Mouse (Mus musculus) retina, embryonic 14.5 days (tissue): ENCODE measurements at regions not wholly inside any gene's neighbourhood (a gene's known extent, or its start where the extent isn't known, plus 50 kb on each side); places are given as distances from the start of the nearest gene placed in this dataset.
"Not testable (repeated sequence)": the region's sequence is repeated elsewhere in the genome, so short reads cannot be mapped to it uniquely, and the experiment has no call there.

Experiments
- DNase-seq: peaks from one replicate; pipeline ENCODE4 v3.0.0-alpha.2; 2015; ENCODE audit warnings: low spot score

DNA sequence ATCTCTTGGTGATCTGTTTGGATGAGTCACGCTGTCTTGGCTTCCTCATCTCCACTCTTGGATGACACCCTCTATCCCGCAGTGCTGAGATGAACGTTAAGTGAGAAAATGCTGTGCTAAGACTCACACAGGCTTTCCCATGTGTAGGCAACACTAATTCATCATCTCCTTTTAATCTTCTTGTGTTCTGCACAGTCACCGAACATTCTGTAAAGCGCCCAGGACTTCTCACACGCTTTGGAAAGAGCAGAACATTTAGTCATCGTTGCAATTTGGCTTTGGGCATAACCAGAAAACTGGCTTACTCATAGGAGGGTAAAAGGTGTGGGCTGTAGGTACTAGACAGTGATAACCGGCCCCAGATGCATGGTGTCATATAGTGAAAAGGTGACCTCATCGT, 94.9 kb downstream of the Plppr4 start:
- DNase-seq: no peak

DNA sequence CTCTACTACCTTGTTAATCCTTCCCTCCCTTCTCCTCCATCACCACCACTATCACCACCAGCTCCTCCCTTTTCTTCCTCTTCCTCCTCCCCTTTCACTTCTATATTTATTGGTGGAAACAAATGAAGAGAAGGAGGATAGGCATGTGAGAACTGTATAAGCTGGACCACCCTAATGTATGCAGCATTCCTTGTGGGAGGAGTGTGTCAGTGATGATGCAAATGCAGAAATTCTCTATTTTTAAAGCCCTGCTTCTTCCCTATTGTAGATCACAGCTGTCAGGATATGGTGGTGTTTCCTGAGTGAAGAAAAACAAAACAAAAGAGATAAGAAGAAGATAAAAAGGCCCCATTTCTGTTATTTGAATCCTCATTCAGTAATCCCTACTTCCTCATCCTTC, 112.8 kb downstream of the Plppr4 start:
- DNase-seq: no peak

DNA sequence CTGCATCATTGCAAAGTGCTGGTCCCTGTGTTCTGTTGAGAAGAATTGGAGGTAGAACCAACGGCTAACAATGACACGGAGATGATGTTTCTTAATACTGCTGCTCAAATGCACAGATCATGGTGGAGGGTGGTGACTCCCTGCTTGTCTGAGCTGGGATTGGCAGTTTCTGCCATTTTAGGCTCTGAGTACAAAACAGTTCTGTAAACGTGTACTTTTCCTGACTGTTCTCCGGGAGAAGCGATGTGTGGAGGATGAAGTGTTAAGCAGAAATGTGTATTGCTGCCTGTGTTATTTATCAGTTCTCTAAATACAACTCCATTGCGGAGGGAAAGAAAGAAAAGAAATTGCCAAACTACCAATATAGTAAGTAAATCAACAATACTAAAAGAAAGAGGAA, 118.9 kb downstream of the Plppr4 start:
- DNase-seq: no peak

DNA sequence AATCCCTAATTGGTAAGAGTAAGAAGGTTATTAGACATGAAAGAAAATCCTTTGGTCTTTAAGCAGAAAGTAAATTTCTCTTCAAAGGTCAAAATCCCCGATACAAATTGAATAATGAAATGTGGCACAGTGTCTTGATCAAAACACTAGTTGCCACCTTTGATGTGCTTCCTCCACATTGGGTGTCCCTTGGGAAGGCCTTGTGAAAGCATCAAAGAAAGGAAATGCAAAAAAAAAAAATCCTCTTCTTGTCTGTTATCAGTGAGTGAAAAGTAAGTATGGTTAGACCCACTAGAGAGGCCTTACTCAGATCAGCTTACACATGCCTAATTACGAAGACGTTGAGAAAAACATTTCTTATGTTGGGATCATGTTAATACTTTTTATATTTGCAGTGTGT, 134.1 kb downstream of the Plppr4 start:
- no peak for DNase-seq

DNA sequence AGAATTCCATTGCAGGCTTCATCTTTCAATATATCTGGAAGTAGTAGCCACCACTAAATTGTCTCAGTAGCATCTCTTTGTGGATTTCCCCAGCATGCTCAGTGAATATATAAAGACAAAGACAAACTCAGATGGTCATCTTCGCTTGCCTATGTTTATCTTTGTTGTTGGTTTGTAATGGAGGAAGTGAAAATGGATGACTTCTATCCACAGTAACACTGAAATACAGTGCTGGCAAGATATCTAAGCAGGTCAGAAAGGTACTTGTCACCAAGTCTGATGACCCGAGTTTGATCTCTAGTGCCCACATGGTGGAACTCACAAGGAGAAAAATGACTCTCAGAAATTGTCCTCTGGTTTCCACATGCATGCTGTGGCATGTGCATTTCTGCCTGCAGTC, 135.6 kb downstream of the Plppr4 start:
- no peak for DNase-seq

DNA sequence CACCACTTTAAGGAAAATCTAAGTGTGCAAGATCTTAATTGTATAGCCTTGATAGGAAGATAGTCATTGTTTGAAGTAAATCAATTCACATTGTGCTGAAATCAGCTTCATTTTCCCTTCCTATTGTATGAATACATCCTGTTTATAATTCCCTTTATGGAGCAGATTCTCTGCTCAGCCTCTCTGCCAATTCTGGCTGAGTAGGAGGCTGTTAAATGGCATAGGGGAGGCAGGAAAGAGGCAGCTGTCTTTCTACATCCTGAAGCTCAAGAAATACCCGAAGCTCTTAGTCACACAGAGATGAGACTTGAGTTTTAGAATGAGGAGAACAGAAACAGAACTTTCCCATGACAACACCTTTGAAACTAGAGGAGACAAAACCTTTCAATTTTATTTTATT, 142.7 kb downstream of the Plppr4 start:
- DNase-seq: no peak

DNA sequence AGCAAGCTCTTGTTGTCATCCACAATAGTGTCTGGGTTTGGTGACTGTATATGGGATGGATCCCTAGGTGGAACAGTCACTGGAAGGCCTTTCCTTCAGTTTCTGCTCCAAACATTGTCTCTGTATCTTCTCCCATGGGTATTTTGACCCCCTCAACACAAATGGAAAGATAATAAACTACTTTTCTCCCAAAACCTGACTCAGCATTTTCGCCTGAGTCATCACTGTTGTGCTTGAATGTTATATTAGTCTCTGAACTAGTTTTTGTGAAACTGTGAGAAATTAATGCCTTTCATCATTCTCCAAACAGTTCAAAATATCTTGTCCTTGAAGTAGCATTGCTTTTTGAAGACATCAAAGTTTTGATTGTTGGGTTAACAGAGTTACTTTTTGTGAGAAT, 168.8 kb downstream of the Plppr4 start:
- no peak for DNase-seq

DNA sequence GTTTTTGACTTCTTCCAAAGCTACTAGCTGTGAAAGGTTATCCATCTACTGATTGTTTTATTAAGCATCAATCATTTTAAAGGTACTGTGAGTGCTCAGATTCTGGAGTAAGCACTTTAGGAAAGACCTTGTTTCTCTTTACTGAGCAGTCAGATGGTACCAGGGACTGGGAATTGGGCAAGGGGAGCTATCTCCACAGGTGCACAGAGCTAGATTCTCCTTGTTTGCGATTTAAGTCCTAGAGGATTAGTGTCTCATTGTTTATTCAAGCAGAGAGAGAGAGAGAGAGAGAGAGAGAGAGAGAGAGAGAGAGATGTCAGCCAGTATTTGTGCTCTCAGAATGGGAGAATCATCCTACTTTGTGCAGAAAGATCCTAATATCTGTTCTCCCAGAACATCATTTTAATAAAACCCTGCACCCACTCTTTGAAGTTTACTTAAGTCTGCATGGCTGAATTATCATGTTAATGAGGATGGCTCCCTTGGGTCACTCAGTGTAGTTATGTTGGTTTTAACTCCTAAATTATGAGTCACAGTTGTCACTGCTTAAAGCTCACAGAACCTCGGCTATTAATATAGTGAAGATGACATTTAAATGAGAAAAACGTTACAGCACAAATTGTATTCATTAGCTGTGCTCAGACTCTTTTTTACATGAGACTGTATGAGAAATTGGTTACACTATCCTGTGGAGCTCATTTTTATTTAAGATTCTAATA, 171.7 kb downstream of the Plppr4 start:
- peak; percentile 70 for DNase-seq

DNA sequence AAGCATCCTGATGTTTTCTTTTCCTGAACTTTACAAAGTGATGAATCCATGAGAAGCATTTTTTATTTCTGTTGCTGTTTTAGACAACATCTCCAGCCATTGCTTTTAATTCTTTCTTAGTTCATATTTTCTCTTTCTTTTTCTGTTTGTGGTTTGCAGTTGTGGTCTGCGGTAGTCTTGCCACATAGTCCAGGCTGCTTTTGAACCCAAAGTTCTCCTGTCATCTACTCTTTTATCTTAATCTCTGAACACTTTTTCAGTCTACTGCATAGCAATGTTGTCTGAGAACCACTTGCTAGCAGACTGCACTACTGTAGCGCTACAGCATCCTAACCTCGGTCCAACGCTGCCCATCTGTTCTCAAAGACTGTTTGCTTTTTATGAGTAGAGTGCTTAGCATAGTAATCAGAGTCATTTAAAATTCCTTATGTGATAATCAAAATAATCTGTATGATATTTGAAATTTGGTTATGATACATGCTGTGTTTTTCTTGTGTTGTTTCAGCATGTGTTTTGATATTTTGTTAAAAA, 177.0 kb downstream of the Plppr4 start:
- no peak for DNase-seq

DNA sequence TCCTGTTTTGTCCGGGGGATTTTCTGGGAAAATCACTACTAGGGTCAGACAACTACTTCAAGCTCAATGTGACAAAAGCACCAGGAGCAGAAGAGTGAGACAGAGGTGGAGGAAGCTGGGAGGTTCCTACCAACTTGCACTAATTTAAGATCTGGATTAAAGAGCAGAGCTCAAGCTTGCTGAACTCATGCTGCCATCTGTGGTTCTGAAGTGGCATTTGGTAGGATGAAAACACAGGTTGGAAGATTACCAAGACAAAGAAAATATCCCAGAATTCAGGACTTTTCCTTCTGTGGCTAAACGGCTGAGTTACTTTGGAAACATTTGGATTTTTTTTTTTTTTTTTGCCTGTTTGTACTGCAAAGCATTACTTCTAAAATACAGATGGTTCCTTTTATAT, 190.9 kb downstream of the Plppr4 start:
- DNase-seq: no peak

DNA sequence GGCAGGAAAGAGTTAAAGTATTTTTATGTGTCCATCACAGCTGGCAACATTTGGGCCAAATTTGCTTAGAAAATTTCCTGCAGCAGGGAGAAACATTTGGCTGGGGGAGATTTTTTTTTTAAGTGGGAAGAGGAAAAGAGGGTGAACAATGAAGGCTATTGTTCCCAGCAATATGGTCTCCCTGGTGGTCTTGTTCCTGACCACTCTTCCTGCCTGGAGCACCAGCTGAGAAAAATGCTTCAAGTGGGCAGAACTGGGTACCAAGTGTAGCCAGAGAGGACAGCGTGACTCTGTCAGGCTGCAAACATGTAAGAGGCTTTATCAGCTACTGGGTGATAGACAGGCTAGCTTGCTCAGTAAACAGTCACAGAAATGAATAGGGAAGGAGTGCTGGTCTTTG, 194.3 kb upstream of the Palmd start:
- DNase-seq: peak; percentile 13

DNA sequence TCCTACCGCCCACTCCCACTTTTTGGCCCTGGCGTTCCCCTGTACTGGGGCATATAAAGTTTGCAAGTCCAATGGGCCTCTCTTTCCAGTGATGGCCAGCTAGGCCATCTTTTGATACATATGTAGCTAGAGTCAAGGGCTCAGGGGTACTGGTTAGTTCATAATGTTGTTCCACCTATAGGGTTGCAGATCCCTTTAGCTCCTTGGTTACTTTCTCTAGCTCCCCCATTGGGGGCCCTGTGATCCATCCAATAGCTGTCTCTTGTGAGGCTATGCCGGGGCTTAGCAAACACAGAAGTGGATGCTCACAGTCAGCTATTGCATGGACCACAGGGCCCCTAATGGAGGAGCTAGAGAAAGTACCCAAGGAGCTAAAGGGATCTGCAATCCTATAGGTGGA, 191.9 kb upstream of the Palmd start:
- not testable (repeated sequence) for DNase-seq

DNA sequence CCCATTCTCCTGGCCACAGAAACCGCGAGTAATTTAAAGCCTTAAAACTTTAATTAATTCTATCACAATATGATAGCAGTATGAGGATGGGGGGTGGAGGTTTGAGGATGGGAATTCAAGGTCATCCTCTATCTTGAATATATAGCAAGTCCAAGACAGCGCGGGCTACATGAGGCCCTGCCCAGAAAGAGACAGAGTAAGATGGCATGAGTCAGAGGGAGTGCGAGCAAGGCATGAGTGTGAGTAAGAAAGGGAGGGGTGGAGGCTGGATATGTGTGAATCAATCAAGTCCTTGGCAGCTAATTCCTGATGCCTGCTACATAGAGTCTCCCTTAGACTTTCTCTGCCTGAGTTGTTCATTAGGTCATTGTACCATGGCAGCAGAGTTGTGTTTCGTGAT, 186.5 kb upstream of the Palmd start:
- DNase-seq: no peak

DNA sequence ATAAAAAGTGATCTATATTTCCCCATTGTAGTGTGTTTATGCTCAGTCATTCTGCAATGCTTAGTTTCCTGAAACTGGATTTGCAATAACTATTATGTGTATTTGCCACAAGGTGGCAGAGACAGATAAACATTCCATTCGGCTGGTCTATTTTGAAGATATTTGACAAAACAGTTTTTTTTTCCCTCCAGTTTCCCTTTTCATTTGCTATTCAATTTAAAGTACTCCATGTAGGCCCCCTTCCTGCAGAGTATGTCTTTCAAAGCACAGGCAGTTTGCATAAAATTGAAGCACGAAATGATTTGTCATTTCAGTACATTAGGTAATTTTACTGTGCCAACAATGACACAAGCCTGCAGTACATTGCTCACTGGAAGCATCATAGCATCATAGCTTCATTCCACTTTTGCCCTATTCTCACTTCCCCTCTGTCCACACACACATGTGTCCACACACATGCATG, 184.3 kb upstream of the Palmd start:
- DNase-seq: peak; percentile 60

DNA sequence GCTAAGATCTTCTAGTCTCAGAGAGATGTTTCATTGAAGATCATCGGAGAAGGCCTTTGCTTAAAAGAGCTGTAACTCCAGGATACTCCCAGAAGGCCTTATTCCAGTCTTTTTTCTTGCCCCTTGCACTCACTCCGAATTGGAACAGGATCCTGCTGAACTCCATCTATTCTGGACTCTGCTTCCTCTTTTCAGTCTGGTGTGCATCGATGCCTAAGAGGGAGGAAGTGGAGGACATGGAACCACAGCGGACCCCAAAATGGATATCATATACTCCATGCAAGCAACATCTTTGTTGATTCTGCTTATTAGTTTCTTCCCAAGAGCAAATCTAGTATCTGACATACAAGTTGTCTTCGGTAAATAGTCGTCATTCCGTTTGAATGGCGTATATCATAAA, 183.6 kb upstream of the Palmd start:
- DNase-seq: no peak

DNA sequence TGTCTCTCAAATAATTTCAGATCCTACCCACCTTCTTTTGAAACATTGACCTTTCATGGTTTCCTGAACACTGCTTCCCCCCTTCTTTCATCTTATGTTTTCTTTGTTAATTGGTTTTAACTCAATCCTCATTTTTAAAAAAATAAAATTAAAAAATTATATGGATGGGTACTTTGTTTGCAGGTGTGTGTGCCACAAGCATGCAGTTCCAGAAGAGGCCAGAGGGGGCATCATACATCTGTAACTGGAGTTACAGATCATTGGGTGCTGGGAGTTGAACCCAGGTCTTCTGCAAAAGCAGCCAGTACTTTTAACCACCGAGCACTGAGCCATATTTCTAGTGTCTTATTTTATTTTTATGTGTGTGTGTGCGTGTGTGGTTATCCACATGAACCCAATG, 178.6 kb upstream of the Palmd start:
- no peak for DNase-seq

DNA sequence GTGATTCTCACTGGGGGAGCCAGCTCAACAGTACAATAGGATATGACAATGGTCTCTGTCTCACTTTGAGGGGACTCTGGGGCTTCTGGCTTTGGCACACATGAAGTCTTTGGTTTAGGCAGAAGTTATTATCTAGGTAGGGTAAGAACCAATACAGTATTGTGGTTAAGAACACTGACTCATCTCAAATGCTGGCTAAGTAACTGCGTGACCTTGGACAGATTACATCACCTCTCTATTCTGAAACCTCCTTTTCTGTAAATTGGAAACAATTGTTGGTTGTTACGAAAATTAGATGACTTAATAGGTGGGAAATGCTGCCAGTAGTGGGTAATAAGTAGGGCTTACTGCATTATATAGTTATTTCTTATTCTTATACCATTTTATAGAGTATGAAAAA, 171.0 kb upstream of the Palmd start:
- DNase-seq: no peak

DNA sequence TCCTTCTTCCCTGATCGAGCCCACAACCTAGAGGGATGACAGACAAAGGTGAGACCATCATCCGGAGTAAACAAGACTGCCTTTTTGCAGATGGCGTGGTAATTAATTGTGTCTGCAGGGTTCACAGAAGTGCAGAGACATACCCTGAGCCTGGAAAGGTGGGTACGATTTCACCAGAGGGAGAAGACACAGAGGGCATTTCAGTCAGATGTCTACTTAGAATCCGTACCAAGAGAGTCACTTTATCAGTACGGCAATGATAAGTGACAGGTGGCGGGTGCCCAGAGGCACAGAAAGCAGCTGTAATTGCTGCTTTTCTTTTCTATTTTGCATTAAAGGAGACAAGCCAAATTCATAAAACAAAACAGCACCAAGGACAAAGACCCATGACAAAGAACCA, 169.9 kb upstream of the Palmd start:
- DNase-seq: no peak

DNA sequence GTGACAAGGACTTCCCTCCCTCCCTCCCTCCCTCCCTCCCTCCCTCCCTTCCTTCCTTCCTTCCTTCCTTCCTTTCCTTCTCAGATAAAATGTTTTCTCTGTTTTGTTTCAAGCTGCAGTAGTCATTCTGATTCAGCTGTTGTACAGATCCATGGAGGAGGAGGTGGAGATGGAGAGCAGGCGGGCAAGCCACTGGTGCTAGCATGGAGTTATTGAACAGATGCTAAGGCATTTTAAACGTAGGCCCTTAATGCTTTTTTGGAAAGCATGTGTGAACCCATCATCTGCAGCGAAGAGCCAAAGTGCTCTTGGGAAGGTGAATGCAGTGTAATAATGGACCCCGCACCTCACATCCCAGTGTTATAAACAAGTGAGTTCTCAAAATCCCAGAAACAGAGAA, 164.1 kb upstream of the Palmd start:
- no peak for DNase-seq

DNA sequence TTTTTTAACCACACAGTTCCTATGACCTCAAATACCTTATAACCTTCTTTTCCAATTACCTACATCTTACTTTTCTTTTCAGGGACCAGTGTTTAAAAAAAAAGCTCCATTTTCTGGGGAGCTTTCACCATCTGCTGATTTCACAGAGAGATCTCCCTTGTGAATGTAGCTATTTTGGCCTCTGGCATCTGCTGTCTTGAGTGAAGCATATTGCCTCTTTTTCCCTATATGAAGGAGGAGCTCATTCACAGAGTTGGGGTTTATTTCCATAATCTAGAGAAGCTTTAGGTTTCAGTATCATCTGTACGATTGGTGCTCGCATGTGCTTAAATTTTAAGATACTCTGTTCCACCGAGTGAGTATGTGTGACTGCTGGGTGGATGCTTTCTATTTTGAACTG, 153.4 kb upstream of the Palmd start:
- DNase-seq: no peak

DNA sequence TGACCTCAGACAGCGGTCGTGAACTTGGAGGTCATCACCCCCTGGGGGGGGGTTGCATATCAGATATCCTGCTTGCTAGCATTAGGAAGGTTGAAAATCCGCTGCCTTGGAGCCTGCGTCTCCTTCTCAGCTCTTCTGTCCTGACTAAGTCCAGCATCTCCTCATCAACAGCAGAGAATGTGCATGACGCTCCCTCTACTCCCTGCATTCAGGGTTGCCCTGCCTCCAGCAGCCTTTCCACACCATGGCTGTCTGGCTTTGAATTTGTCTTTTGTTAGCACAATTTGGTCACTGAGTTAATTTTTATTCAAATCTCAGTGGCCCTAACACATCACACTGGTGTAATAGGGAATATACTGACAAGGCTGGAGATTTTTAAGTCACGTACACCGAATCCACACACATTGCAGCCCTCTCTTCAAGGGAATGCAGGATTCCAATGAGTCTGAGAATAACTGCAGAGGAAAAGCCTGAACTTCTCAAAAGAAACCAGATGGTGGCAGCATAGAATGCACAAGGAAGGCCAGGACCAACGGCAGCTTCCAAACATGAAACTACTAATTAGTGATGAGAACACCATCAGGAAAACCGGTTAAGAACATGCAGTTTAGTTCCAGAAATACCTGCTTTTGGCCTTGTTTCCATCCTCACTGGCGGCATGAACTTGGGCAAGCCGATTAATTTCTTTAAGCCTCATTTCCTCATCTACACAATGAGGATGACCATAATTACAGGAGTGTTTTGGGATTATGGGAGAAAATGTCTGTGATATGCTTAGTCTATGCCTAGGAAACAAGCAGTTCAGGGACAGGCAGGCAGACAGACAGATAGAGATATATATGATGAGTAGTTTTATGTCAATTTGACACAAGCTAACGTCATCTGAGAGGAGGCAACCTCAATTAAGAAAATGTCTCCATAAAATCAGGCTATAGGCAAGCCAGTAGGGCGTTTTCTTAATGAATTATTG, 151.6 kb upstream of the Palmd start:
- DNase-seq: peak; percentile 84

DNA sequence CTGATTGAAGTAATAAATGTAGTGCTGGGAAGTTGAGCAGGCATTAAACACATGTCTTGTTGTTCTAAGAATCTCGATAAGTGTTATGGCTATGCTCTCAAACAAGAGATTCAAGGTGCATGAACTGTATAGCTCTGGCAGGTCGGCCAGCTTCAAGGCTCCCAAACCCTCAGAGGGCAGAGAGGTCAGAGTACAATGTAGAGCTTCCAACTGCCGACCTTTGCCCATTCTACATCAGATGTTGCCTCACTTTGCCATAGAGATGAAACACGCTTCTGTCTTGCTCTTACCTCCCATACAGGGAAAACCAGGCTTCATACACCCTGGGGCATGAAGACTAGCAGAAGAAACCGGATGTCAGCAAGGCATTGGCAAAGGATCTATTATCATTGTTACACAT, 150.8 kb upstream of the Palmd start:
- DNase-seq: no peak

DNA sequence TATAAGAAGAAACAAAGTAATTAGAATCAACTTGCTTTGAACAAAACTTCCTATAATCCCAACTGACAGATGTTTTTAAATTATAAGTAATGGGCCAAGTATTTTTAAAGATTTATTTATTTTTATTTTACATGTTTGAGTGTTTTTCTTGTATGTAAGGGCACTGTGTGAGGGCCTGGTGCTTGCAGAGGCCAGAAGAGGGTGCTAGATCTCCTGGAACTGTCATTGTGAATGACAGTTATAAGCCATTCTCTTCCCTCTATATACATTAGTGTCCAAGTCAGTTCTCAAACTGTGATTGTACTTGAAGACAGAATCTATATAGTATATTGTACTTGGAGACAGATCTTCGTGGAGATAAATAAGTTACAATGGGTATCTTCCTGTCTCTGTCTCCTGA, 149.1 kb upstream of the Palmd start:
- DNase-seq: peak; percentile 24
